Mouse (Mus musculus): ENCODE data around the gene Myo5a. TPM values are rescaled to one million over a fixed set of nuclear protein-coding genes. Genes with fewer than 3 reads are reported as not detected.

Gene Myo5a
- polyA plus RNA-seq, 1 experiment, result 14.0 TPM

GRCm38 (mm10) chr9:75047079-75047478 lies 23.7 kb upstream of the Myo5a start:
- Histone ChIP-seq H3K27me3 (replicated peaks; ENCODE audit: control insufficient read depth, insufficient read depth, low read length) (no peaks in the 10 kb centered on the region), H3K36me3 (ENCODE audit: control insufficient read depth, insufficient read depth, low read length) (peaks cover 2% of the 10 kb centered on the region; the same call in 1 of the 2 replicates), H3K4me3 (ENCODE audit: insufficient read depth, low read depth, low read length) (no peak overlapping the region), H3K4me1 (ENCODE audit: control insufficient read depth, insufficient read depth, low read length) (peaks cover 13% of the 10 kb centered on the region; the same call in 1 of the 2 replicates), H3K27ac (ENCODE audit: insufficient read depth, low read depth, low read length) (no peak overlapping the region)
- DNase-seq, result no peak
- TF ChIP-seq CTCF (conservative IDR thresholded peaks at IDR 0.05; ENCODE audit: insufficient read depth, insufficient read length, low read depth, low read length) (no peak), POLR2A (IDR thresholded peaks at IDR 0.05; ENCODE audit: low read depth, low read length) (no peak)

DNA sequence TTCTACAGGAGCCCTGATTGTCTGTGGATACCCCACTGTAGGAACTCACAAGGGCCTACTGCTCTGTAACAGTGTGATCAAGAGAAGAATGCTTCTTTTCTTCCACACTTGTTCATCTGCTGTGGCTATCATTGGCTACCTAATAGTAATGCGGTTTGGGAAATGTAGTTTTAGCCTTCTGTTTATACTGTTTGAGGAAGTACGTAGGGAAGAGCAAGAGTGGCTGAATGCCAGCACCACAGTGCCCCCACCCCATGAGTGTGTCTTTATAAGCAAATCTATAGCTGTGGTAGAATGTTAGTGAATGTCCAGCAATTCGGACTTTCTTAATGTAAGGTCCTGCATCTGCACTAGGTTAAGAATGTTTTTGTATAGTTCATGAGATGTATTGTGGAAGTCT lies 21.7 kb upstream of the Myo5a start:
- no peak overlapping the region for H3K4me3 ChIP-seq (ENCODE audit: insufficient read depth, low read depth, low read length)
- H3K27me3 ChIP-seq (replicated peaks; ENCODE audit: control insufficient read depth, insufficient read depth, low read length), result no peaks in the 10 kb centered on the region
- WGBS, result 68% methylated on average over 3 of the region's 3 CpGs
- TF ChIP-seq POLR2A (IDR thresholded peaks at IDR 0.05; ENCODE audit: low read depth, low read length) (no peak), CTCF (conservative IDR thresholded peaks at IDR 0.05; ENCODE audit: insufficient read depth, insufficient read length, low read depth, low read length) (no peak)
- no peak overlapping the region for H3K27ac ChIP-seq (ENCODE audit: insufficient read depth, low read depth, low read length)
- no peaks in the 10 kb centered on the region for H3K36me3 ChIP-seq (ENCODE audit: control insufficient read depth, insufficient read depth, low read length)
- DNase-seq, result peak; percentile 33
- peaks cover 11% of the 10 kb centered on the region; the same call in 1 of the 2 replicates for H3K4me1 ChIP-seq (ENCODE audit: control insufficient read depth, insufficient read depth, low read length)

- TF ChIP-seq CTCF (conservative IDR thresholded peaks at IDR 0.05; ENCODE audit: insufficient read depth, insufficient read length, low read depth, low read length) (peak; percentile 90), POLR2A (IDR thresholded peaks at IDR 0.05; ENCODE audit: low read depth, low read length) (no peak)
- H3K4me1 ChIP-seq (ENCODE audit: control insufficient read depth, insufficient read depth, low read length), result peaks cover 14% of the 10 kb centered on the region; the same call in 1 of the 2 replicates
- H3K27ac ChIP-seq (ENCODE audit: insufficient read depth, low read depth, low read length), result no peak overlapping the region
- no peaks in the 10 kb centered on the region for H3K36me3 ChIP-seq (ENCODE audit: control insufficient read depth, insufficient read depth, low read length)
- H3K4me3 ChIP-seq (ENCODE audit: insufficient read depth, low read depth, low read length), result no peak overlapping the region
- WGBS, result 22% methylated on average over 3 of the region's 3 CpGs
- no peaks in the 10 kb centered on the region for H3K27me3 ChIP-seq (replicated peaks; ENCODE audit: control insufficient read depth, insufficient read depth, low read length)
- peak; percentile 83 for DNase-seq
These were observed 20.8 kb upstream of the Myo5a start for GRCm38 (mm10) chr9:75050003-75050402.

DNA sequence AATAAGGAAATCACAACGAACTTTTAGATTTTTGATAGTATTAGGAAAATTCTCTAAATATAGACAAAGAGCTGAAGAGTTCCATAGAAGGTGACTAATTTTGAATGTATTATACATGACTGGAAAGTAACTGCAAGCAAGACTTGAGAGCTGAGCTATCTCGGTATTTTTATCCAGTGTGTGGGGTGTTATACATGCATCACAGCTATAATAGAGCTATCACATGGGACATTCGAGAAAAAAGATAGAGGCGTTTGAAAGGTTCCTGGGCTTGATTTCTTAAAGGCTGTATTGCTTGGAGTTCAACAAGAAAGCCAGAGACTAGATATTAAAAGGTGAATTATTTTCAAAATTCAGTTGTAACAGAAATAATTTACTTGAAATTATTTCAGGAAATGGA lies 19.0 kb upstream of the Myo5a start:
- TF ChIP-seq POLR2A (IDR thresholded peaks at IDR 0.05; ENCODE audit: low read depth, low read length) (no peak), CTCF (conservative IDR thresholded peaks at IDR 0.05; ENCODE audit: insufficient read depth, insufficient read length, low read depth, low read length) (no peak)
- H3K27ac ChIP-seq (ENCODE audit: insufficient read depth, low read depth, low read length), result no peak overlapping the region
- no peaks in the 10 kb centered on the region for H3K27me3 ChIP-seq (replicated peaks; ENCODE audit: control insufficient read depth, insufficient read depth, low read length)
- no peak for DNase-seq
- peaks cover 4% of the 10 kb centered on the region for H3K36me3 ChIP-seq (ENCODE audit: control insufficient read depth, insufficient read depth, low read length)
- peaks cover 10% of the 10 kb centered on the region; the same call in 1 of the 2 replicates for H3K4me1 ChIP-seq (ENCODE audit: control insufficient read depth, insufficient read depth, low read length)
- no peak overlapping the region for H3K4me3 ChIP-seq (ENCODE audit: insufficient read depth, low read depth, low read length)
- WGBS, result 78% methylated on average over 4 of the region's 4 CpGs

GRCm38 (mm10) chr9:75055046-75055445 lies 15.8 kb upstream of the Myo5a start:
- TF ChIP-seq POLR2A (IDR thresholded peaks at IDR 0.05; ENCODE audit: low read depth, low read length) (no peak), CTCF (conservative IDR thresholded peaks at IDR 0.05; ENCODE audit: insufficient read depth, insufficient read length, low read depth, low read length) (no peak)
- peak; percentile 65 for DNase-seq
- peaks cover 7% of the 10 kb centered on the region; the same call in 1 of the 2 replicates for H3K4me1 ChIP-seq (ENCODE audit: control insufficient read depth, insufficient read depth, low read length)
- WGBS, result 69% methylated on average over 5 of the region's 5 CpGs
- H3K27me3 ChIP-seq (replicated peaks; ENCODE audit: control insufficient read depth, insufficient read depth, low read length), result no peaks in the 10 kb centered on the region
- peaks cover 9% of the 10 kb centered on the region for H3K36me3 ChIP-seq (ENCODE audit: control insufficient read depth, insufficient read depth, low read length)
- H3K4me3 ChIP-seq (ENCODE audit: insufficient read depth, low read depth, low read length), result no peak overlapping the region
- peak overlapping the region; percentile 59 for H3K27ac ChIP-seq (ENCODE audit: insufficient read depth, low read depth, low read length)

DNA sequence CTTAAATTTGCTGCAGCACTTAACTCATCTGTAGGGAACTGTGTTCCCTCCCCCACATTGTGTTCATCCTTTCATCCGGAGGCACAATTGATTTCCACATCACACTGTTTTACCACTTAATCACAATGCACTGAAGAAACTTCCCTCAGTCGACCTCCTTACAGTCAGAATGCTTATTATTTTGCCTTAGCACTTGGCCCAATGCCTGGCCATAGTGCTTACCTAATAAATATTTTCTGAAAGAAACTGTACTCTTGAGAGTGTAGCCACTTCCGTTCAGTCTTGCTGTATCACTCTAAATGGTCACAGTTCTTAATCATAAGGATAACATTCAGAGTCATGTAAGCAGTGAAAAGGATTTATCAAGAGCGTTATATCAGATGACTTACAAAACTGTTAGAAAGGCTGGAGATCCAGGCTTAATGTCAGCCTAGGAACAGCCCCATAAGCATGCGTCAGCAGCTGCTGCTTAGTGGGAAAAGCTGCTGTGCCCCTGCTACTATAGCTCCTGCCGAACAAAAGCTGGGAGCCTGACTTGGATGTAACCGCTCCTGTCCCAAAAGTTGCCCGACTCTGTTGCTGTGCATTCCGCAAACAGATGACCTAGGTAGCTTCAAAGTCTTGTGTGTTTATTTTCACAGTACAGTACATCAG lies 6.0 kb upstream of the Myo5a start:
- Histone ChIP-seq H3K36me3 (ENCODE audit: control insufficient read depth, insufficient read depth, low read length) (no peaks in the 10 kb centered on the region; the same call in 1 of the 2 replicates), H3K27ac (ENCODE audit: insufficient read depth, low read depth, low read length) (no peak overlapping the region), H3K4me3 (ENCODE audit: insufficient read depth, low read depth, low read length) (no peak overlapping the region), H3K4me1 (ENCODE audit: control insufficient read depth, insufficient read depth, low read length) (no peaks in the 10 kb centered on the region), H3K27me3 (replicated peaks; ENCODE audit: control insufficient read depth, insufficient read depth, low read length) (no peaks in the 10 kb centered on the region)
- WGBS, result 64% methylated on average over 9 of the region's 9 CpGs
- DNase-seq, result no peak
- no peak for TF ChIP-seq CTCF (conservative IDR thresholded peaks at IDR 0.05; ENCODE audit: insufficient read depth, insufficient read length, low read depth, low read length)
- TF ChIP-seq POLR2A (IDR thresholded peaks at IDR 0.05; ENCODE audit: low read depth, low read length), result no peak

- Histone ChIP-seq H3K4me1 (ENCODE audit: control insufficient read depth, insufficient read depth, low read length) (no peaks in the 10 kb centered on the region), H3K4me3 (ENCODE audit: insufficient read depth, low read depth, low read length) (peak overlapping the region; percentile 85), H3K27me3 (replicated peaks; ENCODE audit: control insufficient read depth, insufficient read depth, low read length) (no peaks in the 10 kb centered on the region), H3K36me3 (ENCODE audit: control insufficient read depth, insufficient read depth, low read length) (no peaks in the 10 kb centered on the region), H3K27ac (ENCODE audit: insufficient read depth, low read depth, low read length) (peak overlapping the region; percentile 37; the same call in 1 of the 2 replicates)
- peak; percentile 81 for DNase-seq
- no peak for TF ChIP-seq CTCF (conservative IDR thresholded peaks at IDR 0.05; ENCODE audit: insufficient read depth, insufficient read length, low read depth, low read length)
- TF ChIP-seq POLR2A (IDR thresholded peaks at IDR 0.05; ENCODE audit: low read depth, low read length), result no peak
- WGBS, result under 1% methylated on average over 70 of the region's 92 CpGs
These were observed 352 bp downstream of the Myo5a start for GRCm38 (mm10) chr9:75071029-75071705.
